20 mouse cellular contexts compared by ENCODE assay signal in genomic region chr11:50534266-50534665, GRCm38 (mm10).
DNase-seq lines count a peak whose midpoint lies in the region; TF ChIP-seq lines count a peak whose summit lies in the region.
"Had no signal": no experiment of that assay in that cellular context is flagged by ENCODE, and none has a peak within 500 bp of the region (broad histone marks: within the 10 kb centered on the region; RNA-seq: fewer than 3 reads in every experiment).

No protein-coding gene starts in this region.

- H3K27ac ChIP-seq in gastrocnemius, adult 2 months: peak overlapping the region; percentile 81
- H3K27ac ChIP-seq: embryonic facial prominence, embryonic 13.5 days; embryonic facial prominence, embryonic 15.5 days; forebrain, embryonic 10.5 days; forebrain, embryonic 12.5 days had no signal

- TF ChIP-seq CTCF in gastrocnemius, adult 2 months (IDR thresholded peaks at IDR 0.05): no peak

- intact Hi-C loops in gastrocnemius, adult 2 months (cut with DNase I): loop anchor here (5.0 kb wide), 1 partner anchor 47 kb away; no protein-coding TSS in a partner anchor
- intact Hi-C loops in gastrocnemius, postnatal 14 days (cut with DNase I; ENCODE audit: low total_unique reads): no loop called here

- no peak overlapping the region; the same call in 1 of the 2 replicates for H3K4me3 ChIP-seq in gastrocnemius, adult 2 months
- H3K4me3 ChIP-seq: embryonic facial prominence, embryonic 13.5 days; embryonic facial prominence, embryonic 15.5 days; erythroblast, embryonic 14.5 days; forebrain, embryonic 10.5 days; forebrain, embryonic 12.5 days had no signal

- peak; percentile 46 for DNase-seq in gastrocnemius, adult 2 months
- DNase-seq in gastrocnemius, postnatal 14 days: no peak
- DNase-seq in gastrocnemius, postnatal 25 days: peak; percentile 48
- DNase-seq in gastrocnemius, postnatal 10 days: no peak
- no peak for DNase-seq in thymus, postnatal 10 days (ENCODE audit: low spot score in 2 of 2)
- DNase-seq: adrenal gland, adult 2 months; adrenal gland, postnatal 10 days; adrenal gland, postnatal 25 days; cerebellum, adult 11 months; cerebellum, adult 18-20 months; cerebellum, adult 8-10 months; cerebellum, adult 9-11 months; cerebellum, postnatal 14 days; cerebellum, postnatal 36 days; embryo, embryonic 11 days had no signal

Comparison
In these comparisons a context has a peak if more than half of its experiments do, and no peak if none do; other contexts are left out.
1. DNase-seq: peak in gastrocnemius, adult 2 months (single experiment) and gastrocnemius, postnatal 25 days (single experiment); none in gastrocnemius, postnatal 14 days (single experiment), gastrocnemius, postnatal 10 days (single experiment) and thymus, postnatal 10 days (0 of 2).